Mouse (Mus musculus) Patski (cell line): ENCODE measurements around the gene Rnf223. TPM values are rescaled to one million over a fixed set of nuclear protein-coding genes. Genes with fewer than 3 reads are reported as not detected.

Experiments used
- ATAC-seq: fragments of 100-300 bp; one replicate; pipeline ENCODE4 v1.8.0; 2021
- CTCF ChIA-PET: fragments of 350-600 bp; sonication (Branson Sonifier 250); formaldehyde crosslinking; loops from one replicate; lab custom pipeline; 2022; ENCODE audit warnings: inconsistent platforms; lab: Charles Lee
- POLR2A ChIA-PET: fragments of 350-600 bp; sonication (Branson Sonifier 250); formaldehyde crosslinking; loops from one replicate; lab custom pipeline; 2022; ENCODE audit warnings: antibody characterized with exemption, inconsistent platforms; lab: Charles Lee
- DNase-seq: peaks from one replicate; pipeline ENCODE4 v3.0.0-alpha.2; 2011; ENCODE audit warnings: low read depth, low spot score
- H3K27me3 ChIP-seq: fragments of 371-371 bp; one replicate; pipeline ENCODE4 v1.5.1; 2021
- CTCF ChIP-seq: fragments of 100-300 bp; IDR thresholded peaks from one replicate; pipeline ENCODE4 v1.5.1; 2021
- in situ Hi-C: fragments of 300-500 bp; cut with MboI; formaldehyde crosslinking; loops from 3 replicates; pipeline ENCODE4 v1.11.1; 2018; ENCODE audit warnings: low pct_unique_long_range_greater_than_20kb, mixed read lengths
- polyA plus RNA-seq: library from polyadenylated mRNA; unstranded; gene quantifications from one replicate; pipeline ENCODE4 v1.2.3, GENCODE M21; 2021

Rnf223 gene
- polyA plus RNA-seq, result 0.15 TPM

DNA sequence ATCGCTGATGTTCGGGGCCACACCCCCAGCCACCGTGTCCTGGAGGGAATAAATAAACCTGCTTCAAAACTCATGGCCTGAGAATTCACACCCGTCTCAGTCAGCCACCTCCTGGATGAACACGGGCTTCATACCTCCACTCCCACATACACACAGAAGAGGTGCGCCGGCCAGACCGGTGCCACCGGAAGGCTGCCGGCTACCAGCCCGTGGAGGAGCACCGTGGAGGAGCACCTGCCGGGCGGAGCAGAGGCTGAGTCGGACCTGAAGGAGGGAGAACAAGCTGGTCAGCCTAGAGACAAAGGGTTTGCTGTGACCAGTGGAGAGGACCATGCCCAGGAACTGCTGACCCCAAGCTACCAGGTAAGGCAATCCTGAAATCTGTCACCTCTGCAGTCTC lies at the start of gene Rnf223:
TSS of gene Rnf223 (plus strand) at position 78 of the 400 bp plus-strand sequence.
- ATAC-seq (no peak), DNase-seq (no peak)
- ChIA-PET CTCF (no interaction called here), POLR2A (interaction anchor here (0.5 kb wide), 1 partner anchor 157 kb away, joined by 7 read pairs; no protein-coding TSS in a partner anchor)
- in situ Hi-C loops, result loop anchor here (10.0 kb wide), 1 partner anchor 166 kb away; the partner anchor contains the start of gene C1qtnf12
- TF ChIP-seq CTCF, result no peak
- no peaks in the 10 kb centered on the region for H3K27me3 ChIP-seq

DNA sequence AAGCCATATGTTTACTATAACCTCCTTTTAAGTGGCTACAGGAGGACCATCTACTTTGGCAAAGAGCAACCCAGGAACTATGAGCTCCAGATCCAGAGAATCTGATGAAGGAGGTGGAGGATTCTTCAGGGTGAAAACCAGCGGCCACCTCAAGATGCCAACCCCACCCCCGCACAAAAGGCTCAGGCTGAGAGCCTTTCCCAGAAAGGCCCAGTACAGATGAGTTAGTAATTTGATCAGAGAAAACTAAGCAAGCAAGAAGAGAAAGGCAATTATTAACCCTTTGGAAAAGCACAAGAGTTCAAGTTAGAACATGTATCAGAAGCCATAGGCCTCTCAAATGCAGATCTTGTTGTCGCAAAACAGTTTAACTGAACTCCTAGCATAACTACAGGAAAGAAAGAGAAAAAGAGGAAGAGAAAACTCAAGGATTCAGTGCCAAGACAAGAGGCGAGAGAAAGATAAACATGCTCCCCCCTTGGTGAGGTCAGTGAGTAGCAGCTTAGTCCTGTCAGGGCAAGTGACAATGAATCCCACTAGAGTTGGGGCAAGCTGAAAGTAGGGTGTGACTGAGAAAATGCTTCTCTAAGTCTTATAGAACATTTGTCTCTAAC lies 47.6 kb upstream of the Rnf223 start:
- H3K27me3 ChIP-seq, result no peaks in the 10 kb centered on the region
- ChIA-PET CTCF (interaction anchor here (1.0 kb wide), 1 partner anchor 12 kb away, joined by 3 read pairs; no protein-coding TSS in a partner anchor), POLR2A (interaction anchor here (0.7 to 1.2 kb wide), 2 partner anchors 12 to 115 kb away, joined by 3 read pairs; partner anchors contain the start of gene Agrn)
- no peak for DNase-seq
- no peak for TF ChIP-seq CTCF
- in situ Hi-C loops, result no loop called here
- no peak for ATAC-seq

DNA sequence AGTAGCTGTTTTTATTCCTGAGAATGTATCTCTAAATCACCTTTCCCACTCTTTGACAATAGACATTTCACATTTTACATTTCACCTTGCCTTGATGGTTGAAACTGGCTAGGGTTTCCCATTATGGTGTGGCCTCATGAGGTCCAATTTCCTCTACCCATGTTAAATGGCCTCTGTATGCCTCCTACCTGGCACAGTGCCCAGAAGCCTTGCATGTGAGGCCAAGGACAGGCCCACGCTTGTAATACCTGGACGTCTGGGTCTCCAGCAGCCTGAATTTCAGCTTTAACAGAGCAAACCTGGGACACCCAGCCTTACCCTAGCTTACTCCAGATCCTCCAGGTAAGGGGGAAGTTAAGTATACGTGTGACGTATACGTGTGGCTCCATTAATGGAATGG lies 47.0 kb upstream of the Rnf223 start:
- in situ Hi-C loops, result no loop called here
- no peaks in the 10 kb centered on the region for H3K27me3 ChIP-seq
- DNase-seq (no peak), ATAC-seq (no peak)
- CTCF ChIA-PET, result interaction anchor here (1.0 kb wide), 1 partner anchor 13 kb away, joined by 3 read pairs; no protein-coding TSS in a partner anchor
- POLR2A ChIA-PET, result no interaction called here
- TF ChIP-seq CTCF, result no peak

DNA sequence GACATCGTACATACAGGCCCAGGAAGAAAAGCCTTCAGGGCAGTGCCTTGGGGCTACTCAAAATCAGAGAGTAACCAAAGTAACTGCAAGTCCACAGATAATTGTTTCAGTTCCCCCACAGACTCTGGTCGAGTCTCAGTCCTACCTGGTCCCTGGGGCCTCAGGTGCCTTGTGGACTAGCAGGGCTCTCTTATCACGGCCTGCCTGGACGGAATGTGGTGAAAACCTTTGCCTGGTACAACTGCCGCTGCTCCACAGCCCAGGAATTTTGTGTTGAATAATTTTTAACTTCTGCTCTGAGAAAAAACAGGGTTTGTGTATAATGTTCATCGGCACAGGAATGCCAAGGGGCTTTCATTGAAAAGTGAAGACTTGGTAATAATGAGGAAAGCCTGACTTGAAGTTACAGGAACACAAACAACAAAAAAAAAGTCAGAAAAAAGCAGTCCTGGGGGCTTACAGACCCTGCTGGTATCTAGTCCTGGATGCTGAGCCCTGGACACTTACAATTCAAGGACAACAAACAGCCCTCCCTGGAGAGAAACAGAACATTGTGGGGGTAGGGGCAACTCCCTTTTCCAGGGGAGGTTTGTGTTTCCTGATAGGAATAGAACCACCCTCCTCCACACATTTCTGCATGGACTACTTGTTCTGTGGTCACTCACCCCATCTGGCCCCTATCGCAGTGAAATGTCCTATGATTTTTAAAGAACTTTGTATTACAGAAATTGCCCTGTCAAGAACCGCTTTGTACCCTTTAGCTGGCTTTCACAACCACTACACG lies 46.0 kb upstream of the Rnf223 start:
- in situ Hi-C loops, result no loop called here
- ATAC-seq (no peak), DNase-seq (no peak)
- ChIA-PET POLR2A (no interaction called here), CTCF (interaction anchor here (1.0 kb wide), 1 partner anchor 14 kb away, joined by 3 read pairs; no protein-coding TSS in a partner anchor)
- no peak for TF ChIP-seq CTCF
- no peaks in the 10 kb centered on the region for H3K27me3 ChIP-seq

DNA sequence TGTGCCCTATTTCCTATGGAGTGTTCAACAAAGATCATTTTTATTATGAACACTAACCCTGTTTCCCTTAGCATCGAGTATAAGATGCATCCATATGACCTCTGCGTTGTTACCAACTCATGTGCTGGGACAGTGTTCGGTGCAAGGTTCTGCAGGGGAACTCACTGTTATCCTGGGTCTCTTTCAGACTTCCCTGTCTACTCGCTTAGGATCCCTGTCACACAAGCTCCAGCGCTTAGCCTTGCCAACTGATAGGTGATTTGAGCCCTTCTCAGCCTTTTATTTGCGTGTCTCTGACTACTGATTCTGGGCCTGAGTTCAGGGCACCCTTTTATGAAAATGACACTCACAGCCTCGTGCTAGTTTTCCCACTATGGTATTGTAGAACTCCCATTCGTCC lies 45.1 kb upstream of the Rnf223 start:
- H3K27me3 ChIP-seq, result no peaks in the 10 kb centered on the region
- ChIA-PET POLR2A (no interaction called here), CTCF (no interaction called here)
- ATAC-seq, result no peak
- in situ Hi-C loops, result no loop called here
- TF ChIP-seq CTCF, result no peak
- DNase-seq, result no peak

DNA sequence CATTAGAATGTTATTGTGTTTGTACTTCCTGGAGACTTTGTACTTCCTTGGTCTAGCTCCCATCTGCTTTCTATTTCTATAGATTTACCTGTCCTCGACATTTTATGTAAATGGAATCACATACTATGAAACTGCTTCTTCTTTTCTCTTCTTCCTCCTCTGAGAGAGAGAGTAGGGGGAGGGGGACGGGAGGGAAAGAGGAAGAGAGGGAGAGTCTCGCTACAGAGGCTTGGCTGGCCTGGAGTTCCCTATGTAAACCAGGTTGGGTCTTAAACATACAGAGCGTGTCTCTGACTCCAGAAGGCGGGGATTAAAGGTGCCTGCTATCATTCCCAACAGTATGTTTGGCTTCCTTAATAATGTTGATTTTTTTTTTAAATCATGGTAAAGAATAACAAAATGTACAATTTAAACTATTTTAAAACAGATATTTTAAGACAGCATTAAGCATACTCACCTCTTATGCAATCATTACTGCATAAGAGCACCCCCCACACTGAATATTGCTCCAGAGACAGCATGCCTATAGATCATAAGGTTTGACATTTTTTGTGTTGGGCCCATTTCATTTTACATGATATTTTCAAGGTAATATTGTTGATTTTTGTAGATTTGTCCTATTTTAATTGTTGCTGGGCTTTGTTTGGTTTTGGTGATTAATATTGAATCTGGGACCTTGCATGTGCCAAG lies 42.8 kb upstream of the Rnf223 start:
- ATAC-seq (no peak), DNase-seq (no peak)
- CTCF ChIA-PET, result no interaction called here
- in situ Hi-C loops, result no loop called here
- TF ChIP-seq CTCF, result no peak
- H3K27me3 ChIP-seq, result no peaks in the 10 kb centered on the region
- POLR2A ChIA-PET, result no interaction called here

DNA sequence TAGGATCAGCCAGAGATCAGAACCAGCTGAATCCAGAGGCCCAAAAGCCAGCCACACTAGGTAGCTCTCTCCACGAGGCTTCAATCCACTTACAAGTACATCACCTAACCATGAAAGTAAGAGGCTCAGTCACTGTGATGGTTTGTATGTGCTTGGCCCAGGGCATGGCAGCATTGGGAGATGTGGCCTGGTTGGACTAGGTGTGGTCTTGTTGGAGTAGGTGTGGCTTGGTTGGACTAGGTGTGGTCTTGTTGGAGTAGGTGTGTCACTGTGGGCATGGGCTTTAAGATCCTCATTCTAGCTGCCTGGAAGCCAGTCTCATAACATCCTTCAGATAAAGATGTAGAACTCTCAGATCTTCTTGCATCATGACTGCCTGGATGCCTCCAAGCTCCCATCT lies 39.1 kb upstream of the Rnf223 start:
- TF ChIP-seq CTCF, result no peak
- no peak for ATAC-seq
- POLR2A ChIA-PET, result no interaction called here

DNA sequence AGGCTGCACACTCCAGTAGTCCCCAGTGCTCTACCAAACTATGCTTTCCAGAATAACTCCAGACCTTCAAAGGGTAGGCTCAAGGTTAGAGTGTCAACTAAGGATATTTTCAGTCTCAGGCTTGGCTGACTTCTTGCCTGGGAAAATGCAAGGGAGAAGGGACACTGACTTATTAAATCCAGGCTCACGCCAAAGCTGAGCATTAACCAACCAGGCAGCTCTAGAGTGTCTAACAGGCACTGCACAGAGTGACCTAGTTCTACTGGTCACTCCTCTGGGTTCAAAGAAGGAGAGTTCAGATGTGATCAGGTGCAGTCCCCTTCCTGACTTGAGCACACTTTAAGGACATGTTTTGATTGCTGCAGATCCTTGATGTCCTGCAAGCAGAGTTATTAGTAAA lies 37.5 kb upstream of the Rnf223 start:
- ATAC-seq (no peak), DNase-seq (no peak)
- POLR2A ChIA-PET, result no interaction called here
- in situ Hi-C loops, result no loop called here
- H3K27me3 ChIP-seq, result no peaks in the 10 kb centered on the region
- CTCF ChIA-PET, result no interaction called here
- TF ChIP-seq CTCF, result no peak

More for the DNA sequence above, 39.1 kb upstream of the Rnf223 start:
- in situ Hi-C loops, result no loop called here
- DNase-seq, result no peak
- CTCF ChIA-PET, result no interaction called here
- H3K27me3 ChIP-seq, result no peaks in the 10 kb centered on the region

DNA sequence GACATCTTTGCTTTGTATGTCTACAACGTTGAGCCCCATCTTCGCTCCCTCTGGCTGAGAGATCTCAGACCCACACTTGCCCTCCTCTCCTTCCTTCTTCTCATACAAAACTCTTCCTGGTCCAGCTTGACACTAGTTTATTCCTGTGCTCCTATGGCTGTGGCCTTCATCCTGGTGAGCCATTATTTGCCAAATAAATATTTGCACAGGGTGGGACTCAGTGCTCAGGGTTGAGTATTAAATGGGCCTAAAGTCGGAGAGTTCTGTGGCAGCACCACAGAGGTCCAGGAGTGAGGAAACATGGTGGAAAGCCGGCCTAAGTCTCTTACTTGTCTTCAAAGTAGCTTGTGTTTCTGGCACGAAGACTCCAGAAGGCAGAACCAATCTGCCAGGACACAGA lies 36.6 kb upstream of the Rnf223 start:
- ChIA-PET CTCF (no interaction called here), POLR2A (no interaction called here)
- no peak for DNase-seq
- no peaks in the 10 kb centered on the region for H3K27me3 ChIP-seq
- in situ Hi-C loops, result no loop called here
- no peak for TF ChIP-seq CTCF
- ATAC-seq, result no peak

DNA sequence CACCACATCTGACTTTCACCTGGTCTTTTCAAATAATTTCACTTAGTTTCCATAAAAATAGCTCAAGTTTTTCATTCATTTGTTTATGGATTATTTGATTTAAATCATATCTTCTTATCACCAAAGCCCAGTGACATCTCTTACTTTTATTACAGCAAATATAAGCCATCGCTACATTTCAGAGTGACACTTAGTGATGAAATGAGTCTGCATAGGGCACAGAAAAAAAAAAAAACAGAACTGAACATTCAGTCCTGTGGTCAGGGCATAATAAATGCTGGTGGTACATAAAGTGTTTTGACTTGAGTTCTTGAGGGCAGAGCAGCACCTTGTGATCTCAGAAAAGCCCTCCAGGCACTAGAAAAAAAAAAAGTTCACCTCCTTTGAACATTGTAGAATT lies 34.1 kb upstream of the Rnf223 start:
- ChIA-PET CTCF (no interaction called here), POLR2A (no interaction called here)
- no peak for TF ChIP-seq CTCF
- DNase-seq, result no peak
- no peak for ATAC-seq
- in situ Hi-C loops, result no loop called here
- H3K27me3 ChIP-seq, result no peaks in the 10 kb centered on the region
